Mouse (Mus musculus) left cerebral cortex, postnatal 14 days (tissue): ENCODE results near the gene Apobr. TPM values are rescaled to one million over a fixed set of nuclear protein-coding genes. Genes with fewer than 3 reads are reported as not detected.

Experiments used
- DNase-seq, 2 experiments: peaks; one replicate each; pipeline ENCODE4 v3.0.0; 2021 to 2022; ENCODE audit warnings: low spot score in 2 of 2, mixed read lengths in 1 of 2
- intact Hi-C: fragments of 180-260 bp; cut with DNase I; formaldehyde crosslinking; loops from one replicate; pipeline ENCODE4 v1.15.1; 2025
- total RNA-seq, 2 experiments: library from RNA; stranded (reverse); gene quantifications; 2 replicates each; pipeline ENCODE4 v1.2.3; 2021

Apobr gene
- total RNA-seq, 2 experiments from 2014 or later, result 0.26 to 0.32 TPM

DNA sequence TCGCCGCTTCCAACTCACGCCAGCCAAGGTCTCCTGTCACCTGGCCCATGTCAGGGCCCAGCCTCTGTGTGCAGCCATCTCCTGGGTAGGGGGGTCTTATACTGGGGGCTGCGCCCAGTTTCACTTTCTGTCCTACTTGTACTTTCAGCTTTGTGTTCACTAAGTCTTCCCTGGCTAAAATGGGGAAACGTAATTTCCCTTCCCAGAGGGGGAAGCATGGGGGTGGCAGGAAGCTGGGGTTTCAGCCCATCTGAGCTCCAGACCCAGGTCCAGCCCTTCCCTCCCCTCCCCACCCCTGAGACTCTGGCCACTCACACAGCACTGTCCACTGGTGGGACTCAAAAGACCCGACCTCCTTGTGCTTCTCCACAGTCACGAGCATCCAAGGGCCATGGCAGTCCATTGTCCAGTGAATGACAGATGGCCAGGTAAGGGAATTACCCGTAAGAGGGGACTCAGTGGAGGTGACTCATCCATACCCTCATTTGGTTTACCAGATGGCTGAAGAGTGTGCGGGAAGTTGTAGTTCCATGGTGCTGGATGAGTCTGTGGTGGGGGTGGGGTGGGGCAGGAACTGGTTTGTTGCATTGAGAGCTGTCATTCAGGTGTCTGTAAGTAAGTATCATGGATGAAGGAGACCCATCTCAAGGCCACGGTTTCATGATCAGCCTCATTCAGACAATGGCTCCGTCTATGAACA lies 10.3 kb downstream of the Apobr start, which contains the start of gene Il27:
TSS of gene Il27 (minus strand) at position 80 of the 700 bp plus-strand sequence.
- intact Hi-C loops, result no loop called here
- no peak for DNase-seq

DNA sequence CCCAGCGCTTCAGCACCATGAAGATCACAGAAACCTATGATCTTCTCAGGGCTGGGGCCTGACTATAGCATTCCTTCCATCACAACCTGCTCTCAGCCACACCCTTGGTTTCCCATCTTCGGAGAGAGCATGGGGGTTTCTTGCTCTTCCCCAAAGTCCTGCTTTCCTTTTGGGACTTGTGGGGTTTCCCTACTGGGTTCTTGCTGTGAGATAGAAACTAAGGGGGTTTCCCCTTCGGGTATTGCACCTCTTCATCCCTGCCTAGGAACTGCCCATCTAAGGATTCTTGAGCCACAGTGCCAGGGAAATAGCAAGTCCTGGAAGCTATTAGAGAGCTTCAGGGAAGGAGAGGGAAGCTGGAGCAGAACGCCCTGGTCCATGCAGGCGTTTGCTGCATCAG lies 11.1 kb downstream of the Apobr start:
- intact Hi-C loops, result no loop called here
- DNase-seq, result no peak

- no peak for DNase-seq
- intact Hi-C loops, result no loop called here
These were observed 11.7 kb downstream of the Apobr start for GRCm38 (mm10) chr7:126596414-126596813.

GRCm38 (mm10) chr7:126598919-126599318 lies 14.2 kb downstream of the Apobr start:
- intact Hi-C loops, result no loop called here
- DNase-seq, result no peak

DNA sequence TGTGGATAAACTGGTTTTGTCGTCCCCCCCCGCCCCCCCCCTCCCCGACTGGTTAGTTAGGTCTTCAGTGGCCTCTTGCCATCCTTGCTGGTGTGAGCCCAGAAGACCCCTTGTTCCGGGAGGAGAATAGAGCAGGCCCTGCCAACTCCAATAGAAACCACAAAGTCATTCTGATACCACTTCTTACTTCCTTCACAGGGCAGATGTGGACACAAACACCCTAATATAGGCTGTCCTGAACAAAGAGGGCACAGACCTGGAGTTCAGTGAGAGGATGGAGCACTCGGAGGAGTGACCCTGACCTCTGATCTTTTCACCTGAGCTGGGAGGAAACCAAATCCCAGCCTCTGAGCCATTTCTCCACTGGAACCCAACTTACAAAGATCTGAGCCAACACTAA lies 17.2 kb downstream of the Apobr start:
- DNase-seq, result no peak
- intact Hi-C loops, result no loop called here

GRCm38 (mm10) chr7:126602650-126603049 lies 17.9 kb downstream of the Apobr start:
- DNase-seq, result no peak
- intact Hi-C loops, result no loop called here

GRCm38 (mm10) chr7:126606611-126607010 lies 21.9 kb downstream of the Apobr start:
- intact Hi-C loops, result no loop called here
- DNase-seq, result no peak

DNA sequence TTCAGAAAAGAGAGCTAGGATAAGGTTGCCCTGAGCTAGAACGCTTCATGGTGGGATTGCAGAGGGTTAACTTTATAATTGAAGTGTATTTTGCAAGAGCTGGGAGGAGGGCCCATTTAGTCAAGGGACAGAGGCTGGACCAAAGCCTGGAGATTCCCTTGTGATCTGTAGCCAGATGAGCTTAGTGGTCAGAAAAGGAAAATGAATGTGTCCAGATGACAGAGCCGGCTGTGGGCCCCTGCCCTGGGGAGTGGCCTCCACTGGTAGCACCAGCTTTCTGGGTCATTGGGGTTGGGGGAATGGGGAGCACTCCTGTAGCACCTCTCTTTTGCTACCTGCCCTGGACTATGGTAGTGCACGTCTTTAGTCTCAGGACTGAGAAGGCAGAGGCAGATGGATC lies 22.3 kb downstream of the Apobr start:
- no peak for DNase-seq
- intact Hi-C loops, result no loop called here

DNA sequence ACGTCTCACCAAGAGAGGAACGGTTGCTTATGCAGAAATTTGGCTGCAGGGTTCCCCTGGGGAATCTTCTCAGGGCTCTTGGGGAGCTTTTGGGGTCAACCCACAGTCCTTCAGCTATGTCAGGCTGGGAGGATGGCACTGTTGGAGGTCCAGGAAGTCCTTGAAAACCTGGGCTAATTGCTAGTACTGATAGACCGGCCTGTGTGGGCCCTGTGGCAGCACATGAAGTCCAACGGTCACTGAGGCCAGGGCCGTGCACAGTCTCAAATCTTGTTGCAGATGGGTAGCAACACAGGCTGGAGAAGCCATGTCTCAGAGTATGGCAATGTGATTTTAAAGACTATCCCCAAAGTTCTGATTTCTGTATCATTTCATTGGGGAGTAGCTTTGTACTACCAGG lies 23.1 kb downstream of the Apobr start:
- no peak for DNase-seq
- intact Hi-C loops, result no loop called here

GRCm38 (mm10) chr7:126612736-126613135 lies 28.0 kb downstream of the Apobr start:
- DNase-seq, result no peak
- intact Hi-C loops, result no loop called here

DNA sequence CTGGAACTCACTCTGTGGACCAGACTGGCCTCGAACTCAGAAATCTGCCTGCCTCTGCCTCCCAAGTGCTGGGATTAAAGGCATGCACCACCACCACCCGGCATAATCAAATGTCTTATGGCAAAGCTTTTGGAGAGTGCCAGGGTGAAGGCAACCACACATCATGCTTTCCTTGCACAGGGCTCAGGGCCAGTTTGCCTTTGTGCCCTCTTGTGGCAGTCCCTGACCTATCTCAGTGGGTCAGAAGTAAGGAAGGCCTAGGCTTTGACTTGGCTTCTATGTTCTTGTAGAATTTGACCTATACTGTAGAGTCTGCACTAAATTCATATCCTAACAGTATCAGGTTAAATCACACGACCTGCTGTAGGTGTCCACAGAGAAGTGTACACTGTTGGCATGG lies 32.0 kb downstream of the Apobr start:
- intact Hi-C loops, result no loop called here

DNA sequence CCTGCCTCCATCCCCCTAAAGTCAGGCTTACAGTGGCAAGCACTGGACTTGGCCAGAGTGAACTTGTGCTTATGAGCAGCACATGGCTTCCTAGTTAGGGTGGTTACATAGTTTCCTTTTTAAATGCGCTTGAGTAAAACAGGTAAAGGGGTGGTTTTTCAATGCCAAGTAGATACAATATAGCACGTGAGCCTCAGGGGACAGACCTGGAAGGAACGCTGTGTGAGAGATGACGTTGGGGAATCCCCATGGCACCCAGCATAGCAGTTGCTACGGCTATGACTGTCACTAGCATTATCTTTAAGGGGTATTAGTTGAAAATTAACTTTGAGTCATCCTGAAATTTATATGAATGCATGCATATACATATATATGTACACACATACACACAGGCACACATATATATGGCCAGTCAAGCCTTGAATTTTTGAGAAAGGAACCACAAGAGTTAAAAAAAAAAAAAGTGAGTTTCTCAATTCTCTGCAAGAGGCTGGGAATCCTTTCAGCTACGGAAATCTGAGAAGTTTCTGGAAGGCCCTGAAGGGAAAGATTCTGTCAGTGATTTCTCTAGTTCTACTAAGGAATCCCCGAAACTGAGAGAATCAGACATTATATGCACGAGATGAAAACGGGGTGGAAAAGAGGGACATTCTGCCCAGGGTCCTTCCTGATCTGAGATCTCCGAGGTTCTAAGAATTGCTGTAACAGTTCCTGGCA lies 35.0 kb downstream of the Apobr start:
- DNase-seq, result no peak
- intact Hi-C loops, result no loop called here

More for the DNA sequence above, 32.0 kb downstream of the Apobr start:
- DNase-seq, result no peak

GRCm38 (mm10) chr7:126621452-126622359 lies 37.0 kb downstream of the Apobr start:
- intact Hi-C loops, result no loop called here
- no peak for DNase-seq

DNA sequence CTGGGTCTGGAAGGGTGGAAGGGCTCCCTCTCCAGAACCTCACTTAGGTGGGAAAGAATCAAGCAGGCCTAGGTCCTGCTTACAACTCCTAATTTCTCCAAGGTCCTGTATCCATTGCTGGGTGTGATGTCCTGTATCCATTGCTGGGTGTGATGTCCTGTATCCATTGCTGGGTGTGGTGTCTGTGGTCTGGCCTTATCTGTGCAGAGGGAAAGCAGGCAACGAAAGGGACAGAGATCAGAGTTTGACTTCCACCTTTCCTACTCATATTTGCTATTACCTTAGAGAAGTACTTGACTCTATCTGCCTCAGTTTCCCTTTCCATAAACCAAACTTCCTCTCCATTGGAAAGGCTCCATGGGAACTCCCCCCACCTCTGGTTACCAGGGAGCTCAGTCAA lies 38.6 kb downstream of the Apobr start:
- no peak for DNase-seq
- intact Hi-C loops, result no loop called here

GRCm38 (mm10) chr7:126624774-126625173 lies 40.0 kb downstream of the Apobr start:
- DNase-seq, result no peak
- intact Hi-C loops, result no loop called here

DNA sequence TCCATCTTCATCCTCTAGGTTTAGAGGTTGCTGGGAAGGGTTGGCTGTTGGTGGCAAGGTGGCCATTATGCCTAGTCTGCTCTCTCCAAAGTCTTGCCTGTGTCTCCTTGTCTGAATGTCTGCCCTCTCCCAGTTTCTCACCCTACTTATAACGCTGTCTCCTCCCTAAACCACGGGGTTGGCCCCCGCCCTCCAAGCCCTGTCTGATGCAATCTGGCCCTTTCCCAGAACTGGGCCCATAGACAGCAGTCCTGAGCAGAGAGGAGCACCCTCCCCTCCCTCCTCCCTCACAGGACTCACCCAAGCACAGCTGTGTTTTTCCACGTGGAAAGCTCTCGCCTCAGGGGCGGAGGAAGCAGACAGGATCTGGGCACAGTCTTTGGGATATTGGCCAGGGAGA lies 40.6 kb downstream of the Apobr start:
- peak; percentile 44 to 45 for DNase-seq
- intact Hi-C loops, result no loop called here

DNA sequence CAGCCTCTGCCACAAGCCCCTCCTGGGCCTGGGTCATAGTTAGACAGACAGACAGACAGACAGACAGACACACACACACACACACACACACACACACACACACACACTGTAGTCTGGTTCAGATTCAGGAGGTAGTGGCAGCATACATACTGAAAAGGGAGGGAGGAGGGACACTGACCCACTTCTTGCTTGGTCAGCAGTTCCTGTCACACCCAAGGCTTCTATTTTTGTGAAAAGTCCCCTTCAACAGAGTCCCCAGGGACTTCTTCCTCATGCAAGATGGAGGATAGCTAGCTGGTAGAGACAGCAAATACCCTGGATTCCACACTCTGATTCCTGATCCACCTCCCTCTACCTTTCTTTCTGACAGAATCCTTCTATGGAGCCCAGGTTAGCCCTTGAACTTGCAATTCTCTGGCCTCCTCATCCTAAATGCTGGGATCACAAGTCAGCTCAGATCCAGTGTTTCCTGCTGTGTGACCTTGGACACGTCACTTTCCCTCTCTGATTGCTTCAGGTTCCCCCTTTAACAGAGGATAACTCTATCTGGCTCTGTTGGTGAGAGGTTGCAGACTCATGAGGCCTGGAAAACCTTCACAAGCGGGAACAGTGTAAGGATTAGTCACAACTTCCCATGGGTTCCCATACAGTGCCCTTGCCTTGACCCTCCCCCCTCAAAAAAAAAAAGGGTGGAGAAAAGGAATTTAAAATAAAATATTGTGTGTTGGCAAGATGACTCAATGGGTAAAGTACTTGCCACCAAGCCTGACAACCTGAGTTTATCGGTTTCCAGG lies 41.3 kb downstream of the Apobr start:
- DNase-seq, result no peak
- intact Hi-C loops, result no loop called here

GRCm38 (mm10) chr7:126628111-126628510 lies 43.4 kb downstream of the Apobr start:
- intact Hi-C loops, result no loop called here
- DNase-seq, result no peak

GRCm38 (mm10) chr7:126629915-126630314 lies 45.2 kb downstream of the Apobr start:
- intact Hi-C loops, result no loop called here
- DNase-seq, result no peak
